Mouse (Mus musculus) megakaryocyte, embryonic 14.5 days (primary cell): ENCODE data around the gene Foxn3.

ENCODE experiments used
- FLI1 ChIP-seq: IDR thresholded peaks from 2 replicates; pipeline ENCODE4 v1.6.1; 2012; ENCODE audit warnings: low read length, inconsistent platforms, mixed read lengths
- GATA1 ChIP-seq: IDR thresholded peaks from 3 replicates; pipeline ENCODE4 v1.6.1; 2012; ENCODE audit warnings: mixed read lengths, low read length, inconsistent platforms, borderline replicate concordance

- no peak for TF ChIP-seq GATA1
- no peak for TF ChIP-seq FLI1
Observed at GRCm38 (mm10) chr12:99519862-99520261, 43.5 kb downstream of the Foxn3 start.
